Mouse (Mus musculus): ENCODE results near the gene Pold3.

GRCm38 (mm10) chr7:100076296-100076695 lies 45.1 kb downstream of the Pold3 start:
- no peak for TF ChIP-seq CTCF (conservative IDR thresholded peaks at IDR 0.05; ENCODE audit: low read length)
- no peak for TF ChIP-seq POU5F1 (IDR thresholded peaks at IDR 0.05; ENCODE audit: borderline replicate concordance, low read length)
